Mouse (Mus musculus) forebrain, embryonic 16.5 days (tissue): ENCODE data around the gene C1qtnf2. TPM values are rescaled to one million over a fixed set of nuclear protein-coding genes. Genes with fewer than 3 reads are reported as not detected.
A peak's percentile ranks its signal among the peaks of the same experiment; 100 is the strongest.

Experiments
- ATAC-seq: fragments of 200-750 bp; cut with Nextera tagmentation; 2 replicates; pipeline ENCODE4 v1.8.0; 2017; ENCODE audit warnings: mild to moderate bottlenecking, moderate library complexity
- H3K27ac ChIP-seq: fragments of 300-500 bp; sonication (generic); 2 replicates; pipeline ENCODE4 v1.5.1; 2014; ENCODE audit warnings: low read length, control low read depth
- H3K27me3 ChIP-seq: fragments of 300-500 bp; sonication (generic); replicated peaks from 2 replicates; pipeline ENCODE4 v1.6.1; 2014; ENCODE audit warnings: low read length; ENCODE audit not compliant: control insufficient read depth, insufficient read depth
- H3K36me3 ChIP-seq: fragments of 300-500 bp; sonication (generic); 2 replicates; pipeline ENCODE4 v1.6.1; 2014; ENCODE audit not compliant: control insufficient read depth, insufficient read depth
- H3K4me1 ChIP-seq: fragments of 300-500 bp; sonication (generic); replicated peaks from 2 replicates; pipeline ENCODE4 v1.6.1; 2014; ENCODE audit warnings: low read length; ENCODE audit not compliant: control insufficient read depth, insufficient read depth
- H3K4me2 ChIP-seq: fragments of 300-500 bp; sonication (generic); 2 replicates; pipeline ENCODE4 v1.6.1; 2014; ENCODE audit warnings: mild to moderate bottlenecking, low read length, control low read depth
- H3K4me3 ChIP-seq: fragments of 300-500 bp; sonication (generic); replicated peaks from 2 replicates; pipeline ENCODE4 v1.5.1; 2014; ENCODE audit warnings: mild to moderate bottlenecking, low read length, control low read depth
- H3K9ac ChIP-seq: fragments of 300-500 bp; sonication (generic); replicated peaks from 2 replicates; pipeline ENCODE4 v1.6.1; 2014; ENCODE audit warnings: low read depth, low read length, control low read depth
- H3K9me3 ChIP-seq: fragments of 300-500 bp; sonication (generic); 2 replicates; pipeline ENCODE4 v1.6.1; 2016; ENCODE audit warnings: low read length; ENCODE audit not compliant: control insufficient read depth
- WGBS: fragments of 180-500 bp; shearing (Covaris S2); extraction: QIAGEN DNeasy Blood & Tissue Kit; methylation state at CpG from one replicate; pipeline ENCODE4 v1.1.7; 2014; 5-methylcytosine and 5-hydroxymethylcytosine counted together
- polyA plus RNA-seq: library from polyadenylated mRNA; unstranded; fragments of >200 nt; fragmentation: Nextera tagmentation; extraction: Ambion mirVana; gene quantifications from 2 replicates; pipeline ENCODE4 v1.2.1, GENCODE M21; 2015

Gene C1qtnf2
- polyA plus RNA-seq, 1 experiment from 2014 or later, result 5.9 TPM

- ATAC-seq, result no peak
- Histone ChIP-seq H3K27me3 (no peaks in the 10 kb centered on the region), H3K4me3 (no peak overlapping the region), H3K36me3 (peaks cover 22% of the 10 kb centered on the region), H3K4me1 (no peaks in the 10 kb centered on the region), H3K9me3 (no peaks in the 10 kb centered on the region), H3K27ac (no peak overlapping the region), H3K4me2 (no peak overlapping the region), H3K9ac (no peak overlapping the region)
- WGBS, result 86% methylated on average over 2 of the region's 2 CpGs
Observed at GRCm38 (mm10) chr11:43449916-43450315, 24.2 kb upstream of the C1qtnf2 start.

- H3K27ac ChIP-seq, result no peak overlapping the region
- ATAC-seq, result no peak
Observed at GRCm38 (mm10) chr11:43451322-43451721, 22.8 kb upstream of the C1qtnf2 start.

GRCm38 (mm10) chr11:43452266-43452665 lies 21.8 kb upstream of the C1qtnf2 start:
- H3K27me3 ChIP-seq, result no peaks in the 10 kb centered on the region
- H3K9ac ChIP-seq, result no peak overlapping the region
- WGBS, result 81% methylated on average over 2 of the region's 2 CpGs
- no peak for ATAC-seq
- no peak overlapping the region for H3K4me3 ChIP-seq
- no peaks in the 10 kb centered on the region for H3K9me3 ChIP-seq
- no peak overlapping the region for H3K27ac ChIP-seq
- H3K36me3 ChIP-seq, result peaks cover 3% of the 10 kb centered on the region; the same call in 1 of the 2 replicates
- no peak overlapping the region for H3K4me2 ChIP-seq
- H3K4me1 ChIP-seq, result no peaks in the 10 kb centered on the region

More at GRCm38 (mm10) chr11:43451322-43451721, 22.8 kb upstream of the C1qtnf2 start:
- H3K4me3 ChIP-seq, result no peak overlapping the region
- H3K4me1 ChIP-seq, result no peaks in the 10 kb centered on the region
- H3K9me3 ChIP-seq, result no peaks in the 10 kb centered on the region
- WGBS, result 75% methylated on average over 4 of the region's 4 CpGs
- no peak overlapping the region for H3K9ac ChIP-seq
- peaks cover 8% of the 10 kb centered on the region; the same call in 1 of the 2 replicates for H3K36me3 ChIP-seq
- no peak overlapping the region for H3K4me2 ChIP-seq
- no peaks in the 10 kb centered on the region for H3K27me3 ChIP-seq

GRCm38 (mm10) chr11:43463204-43463603 lies 10.9 kb upstream of the C1qtnf2 start:
- H3K27ac ChIP-seq, result no peak overlapping the region
- 95% methylated on average over 25 of the region's 25 CpGs for WGBS
- H3K4me3 ChIP-seq, result no peak overlapping the region
- H3K4me2 ChIP-seq, result no peak overlapping the region
- H3K4me1 ChIP-seq, result no peaks in the 10 kb centered on the region
- no peaks in the 10 kb centered on the region for H3K9me3 ChIP-seq
- ATAC-seq, result no peak
- no peaks in the 10 kb centered on the region for H3K27me3 ChIP-seq
- H3K36me3 ChIP-seq, result no peaks in the 10 kb centered on the region
- H3K9ac ChIP-seq, result no peak overlapping the region

- no peaks in the 10 kb centered on the region for H3K9me3 ChIP-seq
- WGBS, result 76% methylated on average over 5 of the region's 5 CpGs
- no peak for ATAC-seq
Observed at GRCm38 (mm10) chr11:43470118-43470517, 4.0 kb upstream of the C1qtnf2 start.

GRCm38 (mm10) chr11:43470881-43471820 lies 2.9 kb upstream of the C1qtnf2 start:
- no peak overlapping the region for H3K4me3 ChIP-seq
- H3K4me2 ChIP-seq, result no peak overlapping the region
- H3K27ac ChIP-seq, result no peak overlapping the region
- WGBS, result 72% methylated on average over 6 of the region's 6 CpGs
- ATAC-seq, result no peak
- peaks cover 8% of the 10 kb centered on the region for H3K4me1 ChIP-seq
- H3K9ac ChIP-seq, result no peak overlapping the region
- no peaks in the 10 kb centered on the region for H3K36me3 ChIP-seq
- no peaks in the 10 kb centered on the region for H3K9me3 ChIP-seq
- no peaks in the 10 kb centered on the region for H3K27me3 ChIP-seq

More at GRCm38 (mm10) chr11:43470118-43470517, 4.0 kb upstream of the C1qtnf2 start:
- no peak overlapping the region for H3K9ac ChIP-seq
- H3K36me3 ChIP-seq, result no peaks in the 10 kb centered on the region
- H3K27me3 ChIP-seq, result no peaks in the 10 kb centered on the region
- H3K4me1 ChIP-seq, result peaks cover 8% of the 10 kb centered on the region
- H3K4me2 ChIP-seq, result no peak overlapping the region
- H3K4me3 ChIP-seq, result no peak overlapping the region
- H3K27ac ChIP-seq, result no peak overlapping the region

- Histone ChIP-seq H3K27me3 (no peaks in the 10 kb centered on the region), H3K4me2 (no peak overlapping the region), H3K9me3 (no peaks in the 10 kb centered on the region), H3K27ac (no peak overlapping the region), H3K4me3 (no peak overlapping the region), H3K4me1 (peaks cover 8% of the 10 kb centered on the region), H3K9ac (no peak overlapping the region), H3K36me3 (no peaks in the 10 kb centered on the region)
- WGBS, result 77% methylated on average over 1 of the region's 1 CpGs
- ATAC-seq, result no peak
Observed at GRCm38 (mm10) chr11:43473115-43473514, 961 bp upstream of the C1qtnf2 start.

- ATAC-seq, result peak; percentile 65
- peak overlapping the region; percentile 73 for H3K4me2 ChIP-seq
- H3K27me3 ChIP-seq, result no peaks in the 10 kb centered on the region
- peak overlapping the region; percentile 65 for H3K9ac ChIP-seq
- H3K9me3 ChIP-seq, result no peaks in the 10 kb centered on the region
- H3K27ac ChIP-seq, result no peak overlapping the region
- peak overlapping the region; percentile 43 for H3K4me3 ChIP-seq
- peaks cover 8% of the 10 kb centered on the region for H3K4me1 ChIP-seq
- 50% methylated on average over 15 of the region's 15 CpGs for WGBS
- no peaks in the 10 kb centered on the region for H3K36me3 ChIP-seq
Observed at GRCm38 (mm10) chr11:43473635-43474224, 346 bp upstream of the C1qtnf2 start.

GRCm38 (mm10) chr11:43479376-43479775 lies 5.3 kb downstream of the C1qtnf2 start:
- Histone ChIP-seq H3K4me3 (no peak overlapping the region), H3K9me3 (no peaks in the 10 kb centered on the region), H3K27ac (no peak overlapping the region), H3K4me1 (peaks cover 2% of the 10 kb centered on the region), H3K9ac (no peak overlapping the region), H3K4me2 (no peak overlapping the region), H3K27me3 (no peaks in the 10 kb centered on the region), H3K36me3 (no peaks in the 10 kb centered on the region)
- 90% methylated on average over 3 of the region's 3 CpGs for WGBS
- no peak for ATAC-seq
